Mouse (Mus musculus) liver, embryonic 15.5 days (tissue): ENCODE results near the gene Rgs6. TPM values are rescaled to one million over a fixed set of nuclear protein-coding genes. Genes with fewer than 3 reads are reported as not detected.
A peak's percentile ranks its signal among the peaks of the same experiment; 100 is the strongest.

Experiments used
- ATAC-seq: fragments of 200-750 bp; cut with Nextera tagmentation; 2 replicates; pipeline ENCODE4 v1.8.0; 2017; ENCODE audit warnings: moderate number of reproducible peaks, mild to moderate bottlenecking, moderate library complexity; ENCODE audit not compliant: insufficient read depth
- H3K27ac ChIP-seq: fragments of 300-500 bp; sonication (generic); replicated peaks from 2 replicates; pipeline ENCODE4 v1.5.1; 2015; ENCODE audit warnings: mild to moderate bottlenecking, inconsistent platforms
- H3K27me3 ChIP-seq: fragments of 300-500 bp; sonication (generic); 2 replicates; pipeline ENCODE4 v1.6.1; 2015; ENCODE audit warnings: mild to moderate bottlenecking, inconsistent platforms
- H3K36me3 ChIP-seq: fragments of 300-500 bp; sonication (generic); replicated peaks from 2 replicates; pipeline ENCODE4 v1.6.1; 2015; ENCODE audit warnings: moderate library complexity, mild to moderate bottlenecking, inconsistent platforms
- H3K4me1 ChIP-seq: fragments of 300-500 bp; sonication (generic); replicated peaks from 2 replicates; pipeline ENCODE4 v1.6.1; 2015; ENCODE audit warnings: inconsistent platforms
- H3K4me2 ChIP-seq: fragments of 300-500 bp; sonication (generic); 2 replicates; pipeline ENCODE4 v1.6.1; 2015; ENCODE audit warnings: moderate library complexity, mild to moderate bottlenecking, inconsistent platforms
- H3K4me3 ChIP-seq: fragments of 300-500 bp; sonication (generic); replicated peaks from 2 replicates; pipeline ENCODE4 v1.5.1; 2015; ENCODE audit warnings: mild to moderate bottlenecking, inconsistent platforms
- H3K9ac ChIP-seq: fragments of 300-500 bp; sonication (generic); 2 replicates; pipeline ENCODE4 v1.6.1; 2015; ENCODE audit warnings: moderate library complexity, mild to moderate bottlenecking, inconsistent platforms
- H3K9me3 ChIP-seq: fragments of 300-500 bp; sonication (generic); replicated peaks from 2 replicates; pipeline ENCODE4 v1.6.1; 2016; ENCODE audit warnings: inconsistent platforms
- WGBS: fragments of 180-500 bp; shearing (Covaris S2); methylation state at CpG from one replicate; pipeline ENCODE4 v1.1.7; 2015; ENCODE audit warnings: mixed read lengths; ENCODE audit not compliant: insufficient replicate concordance; 5-methylcytosine and 5-hydroxymethylcytosine counted together
- polyA plus RNA-seq: library from polyadenylated mRNA; unstranded; fragments of >200 nt; fragmentation: Nextera tagmentation; extraction: Ambion mirVana; gene quantifications from 2 replicates; pipeline ENCODE4 v1.2.1, GENCODE M21; 2015

Gene Rgs6
- polyA plus RNA-seq, 1 experiment from 2014 or later, result 0.10 TPM

DNA sequence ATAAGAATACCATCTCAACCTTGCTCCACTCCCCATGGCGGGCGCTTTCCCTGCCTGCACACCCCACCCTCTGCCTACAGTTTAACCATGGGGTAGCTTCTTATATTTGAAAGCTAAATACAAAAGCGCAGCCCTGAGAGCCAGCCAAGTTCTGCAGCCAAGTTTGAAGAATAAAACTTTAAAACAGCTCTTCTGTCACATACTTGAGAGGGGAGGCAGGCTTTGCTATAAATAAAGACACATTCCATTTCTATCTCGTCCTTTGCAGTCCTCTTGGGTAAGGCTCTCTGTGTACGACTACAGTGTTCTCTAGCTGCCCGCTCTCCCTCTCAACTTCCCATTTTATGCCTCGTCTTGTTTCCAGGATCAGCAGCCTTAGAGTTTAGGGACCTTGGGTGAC is 76.5 kb downstream of the Rgs6 start:
- no peak overlapping the region for H3K27ac ChIP-seq
- no peak overlapping the region for H3K4me2 ChIP-seq
- H3K9ac ChIP-seq, result no peak overlapping the region
- H3K9me3 ChIP-seq, result no peaks in the 10 kb centered on the region
- no peaks in the 10 kb centered on the region for H3K27me3 ChIP-seq
- 57% methylated on average over 7 of the region's 7 CpGs for WGBS
- ATAC-seq, result no peak
- H3K36me3 ChIP-seq, result no peaks in the 10 kb centered on the region
- H3K4me3 ChIP-seq, result no peak overlapping the region
- no peaks in the 10 kb centered on the region for H3K4me1 ChIP-seq

DNA sequence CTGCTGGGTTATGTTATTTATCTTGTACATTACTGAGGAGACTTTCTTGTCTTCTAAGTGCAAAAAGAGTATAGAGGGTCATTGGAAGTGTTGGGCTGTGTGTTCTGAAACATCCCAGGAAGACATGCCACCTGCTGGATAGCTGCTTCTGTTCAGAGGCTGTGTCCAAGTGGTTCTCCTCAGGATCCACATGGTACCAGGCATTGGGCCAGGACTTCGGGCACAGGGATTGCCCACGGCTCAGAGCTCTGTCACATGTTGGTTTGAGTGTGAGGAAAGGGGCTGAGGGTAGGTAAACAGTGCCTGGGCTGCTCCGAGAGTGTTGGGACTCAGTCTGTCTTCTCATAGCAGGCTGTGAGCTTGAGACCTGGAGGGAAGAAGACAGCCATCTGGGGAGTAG is 79.3 kb downstream of the Rgs6 start:
- Histone ChIP-seq H3K4me3 (no peak overlapping the region), H3K27me3 (no peaks in the 10 kb centered on the region), H3K36me3 (no peaks in the 10 kb centered on the region), H3K27ac (no peak overlapping the region), H3K9me3 (no peaks in the 10 kb centered on the region), H3K9ac (no peak overlapping the region), H3K4me2 (no peak overlapping the region), H3K4me1 (no peaks in the 10 kb centered on the region)
- no peak for ATAC-seq
- WGBS, result 59% methylated on average over 3 of the region's 3 CpGs

DNA sequence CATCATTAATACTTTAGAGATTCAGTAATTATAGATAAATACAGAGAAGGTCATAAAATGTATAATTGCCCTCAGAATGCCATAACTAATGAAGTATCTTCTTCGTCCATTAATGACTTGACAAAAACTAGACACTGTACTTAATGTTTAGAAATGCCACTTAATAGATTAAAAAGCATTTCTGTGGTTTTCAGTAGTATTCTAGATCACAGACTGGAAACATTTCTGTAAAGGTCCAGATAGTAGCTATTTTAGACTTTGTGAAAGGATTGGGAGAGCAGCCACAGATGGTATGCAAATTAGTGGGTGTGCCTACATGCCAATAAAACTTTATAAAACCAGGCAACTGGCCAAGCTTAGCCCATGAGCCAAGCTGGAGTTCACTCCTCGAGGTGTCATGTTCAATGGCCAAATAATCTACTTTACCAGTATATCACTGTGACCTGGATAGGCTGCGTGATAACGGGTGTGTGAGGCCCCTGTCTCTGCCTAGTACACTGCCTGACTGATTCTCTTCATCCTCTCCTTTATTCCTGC is 82.2 kb downstream of the Rgs6 start:
- ATAC-seq, result no peak
- Histone ChIP-seq H3K4me1 (no peaks in the 10 kb centered on the region), H3K36me3 (no peaks in the 10 kb centered on the region)

DNA sequence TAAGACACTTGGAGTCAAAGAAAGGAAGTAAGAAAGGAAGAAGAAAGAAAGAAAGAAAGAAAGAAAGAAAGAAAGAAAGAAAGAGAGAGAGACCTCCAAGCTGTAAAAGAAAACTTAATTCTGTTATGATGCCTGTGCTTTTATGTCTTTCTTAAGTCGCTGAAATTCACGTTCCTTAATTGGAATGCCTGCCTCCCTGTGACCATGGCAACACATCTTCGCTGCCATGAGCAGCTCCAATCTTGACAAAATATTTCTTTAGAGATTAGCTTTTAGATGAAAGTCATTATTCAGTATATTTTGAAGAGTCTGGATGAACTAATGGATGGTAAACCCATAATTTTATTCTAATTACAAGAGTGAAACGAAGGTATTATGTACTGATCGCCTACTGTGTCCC is 83.5 kb downstream of the Rgs6 start:
- H3K9me3 ChIP-seq, result no peaks in the 10 kb centered on the region
- no peak overlapping the region for H3K4me3 ChIP-seq
- no peaks in the 10 kb centered on the region for H3K27me3 ChIP-seq
- ATAC-seq, result no peak
- H3K4me2 ChIP-seq, result no peak overlapping the region
- H3K9ac ChIP-seq, result no peak overlapping the region
- no peaks in the 10 kb centered on the region for H3K4me1 ChIP-seq
- WGBS, result 77% methylated on average over 5 of the region's 5 CpGs
- H3K27ac ChIP-seq, result no peak overlapping the region
- no peaks in the 10 kb centered on the region for H3K36me3 ChIP-seq

More for the DNA sequence above, 82.2 kb downstream of the Rgs6 start:
- no peak overlapping the region for H3K9ac ChIP-seq
- H3K4me3 ChIP-seq, result no peak overlapping the region
- H3K4me2 ChIP-seq, result no peak overlapping the region
- no peak overlapping the region for H3K27ac ChIP-seq
- 61% methylated on average over 4 of the region's 4 CpGs for WGBS
- H3K9me3 ChIP-seq, result no peaks in the 10 kb centered on the region
- no peaks in the 10 kb centered on the region for H3K27me3 ChIP-seq

DNA sequence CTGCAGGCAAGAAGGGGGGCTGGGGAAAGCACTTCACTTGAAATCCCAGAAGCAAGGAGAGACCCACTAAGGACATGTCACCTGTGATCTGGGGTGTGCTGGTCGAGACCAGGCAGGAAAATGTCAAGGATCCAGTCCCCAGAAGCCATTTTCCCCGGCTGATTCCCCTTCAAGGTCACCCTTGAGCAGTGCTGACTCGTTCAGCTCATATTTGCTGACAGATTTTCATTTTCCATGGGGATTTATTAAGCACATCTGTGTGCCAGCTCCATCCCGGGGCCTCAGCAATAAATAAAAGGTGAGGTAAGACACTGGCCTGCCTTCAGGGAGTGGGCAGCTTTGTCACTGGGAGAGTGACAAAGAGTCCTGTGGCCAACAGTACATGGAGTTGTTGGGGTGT is 87.0 kb downstream of the Rgs6 start:
- Histone ChIP-seq H3K4me3 (no peak overlapping the region), H3K4me2 (no peak overlapping the region)
- ATAC-seq, result no peak

DNA sequence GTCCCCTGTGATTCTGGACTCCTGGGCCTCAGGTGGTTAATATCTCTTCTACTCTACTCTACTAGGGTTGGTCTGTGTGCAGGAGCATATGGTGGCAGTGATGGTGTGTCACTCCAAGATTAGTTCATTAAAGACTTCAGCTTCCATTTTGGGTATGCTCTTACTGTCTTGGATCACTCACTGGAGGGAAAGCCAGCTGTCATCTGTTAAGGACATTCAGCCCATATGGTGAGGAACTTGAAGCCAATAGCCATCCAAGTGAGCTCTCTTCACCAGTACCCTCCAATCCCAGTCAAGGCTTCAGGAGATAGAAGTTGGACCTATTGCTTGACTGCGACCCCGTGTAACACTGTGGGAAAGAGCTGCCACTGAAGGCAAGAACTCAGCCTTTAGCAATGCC is 98.9 kb downstream of the Rgs6 start:
- H3K9ac ChIP-seq, result no peak overlapping the region
- H3K9me3 ChIP-seq, result no peaks in the 10 kb centered on the region
- WGBS, result 53% methylated on average over 2 of the region's 2 CpGs
- no peak for ATAC-seq
- H3K4me1 ChIP-seq, result no peaks in the 10 kb centered on the region
- no peak overlapping the region for H3K4me2 ChIP-seq
- H3K36me3 ChIP-seq, result no peaks in the 10 kb centered on the region
- no peak overlapping the region for H3K4me3 ChIP-seq
- H3K27ac ChIP-seq, result no peak overlapping the region
- H3K27me3 ChIP-seq, result no peaks in the 10 kb centered on the region

More for the DNA sequence above, 87.0 kb downstream of the Rgs6 start:
- H3K9ac ChIP-seq, result no peak overlapping the region
- no peaks in the 10 kb centered on the region for H3K27me3 ChIP-seq
- no peak overlapping the region for H3K27ac ChIP-seq
- H3K4me1 ChIP-seq, result no peaks in the 10 kb centered on the region
- WGBS, result 43% methylated on average over 4 of the region's 4 CpGs
- no peaks in the 10 kb centered on the region for H3K9me3 ChIP-seq
- H3K36me3 ChIP-seq, result no peaks in the 10 kb centered on the region

DNA sequence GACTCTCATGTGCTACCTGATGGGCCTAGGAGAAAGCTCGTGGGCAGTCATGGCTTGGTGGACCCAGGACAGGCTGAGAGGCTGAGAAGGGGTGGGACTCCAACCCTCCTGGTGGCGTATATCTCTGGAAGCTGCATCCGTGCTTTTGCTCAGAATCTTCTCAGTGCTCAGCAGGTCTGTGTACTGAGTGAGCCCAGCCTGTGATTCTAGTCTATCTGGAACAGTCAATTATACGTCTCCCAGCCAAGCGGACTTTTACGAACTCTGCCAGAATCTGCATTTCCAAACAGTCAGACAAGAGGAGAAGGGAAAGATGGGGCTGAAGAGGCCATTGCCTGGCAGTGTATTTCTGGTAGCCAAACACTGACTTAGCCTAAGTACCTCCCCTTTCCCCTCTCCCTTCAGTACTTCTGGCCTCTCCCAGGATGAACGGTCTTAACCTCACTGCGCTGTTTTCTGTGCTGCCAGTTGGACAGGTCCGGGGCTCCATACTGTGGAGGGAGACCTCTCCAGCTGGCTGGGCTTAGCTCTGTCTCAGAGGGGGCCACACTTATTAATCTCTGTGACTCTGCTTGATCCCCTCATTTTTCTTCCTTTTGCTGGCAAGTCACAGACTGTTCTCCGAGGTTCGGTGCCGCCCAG is 110.9 kb downstream of the Rgs6 start:
- no peaks in the 10 kb centered on the region for H3K27me3 ChIP-seq
- no peak overlapping the region for H3K4me3 ChIP-seq
- no peak overlapping the region for H3K9ac ChIP-seq
- peaks cover 14% of the 10 kb centered on the region for H3K4me1 ChIP-seq
- H3K27ac ChIP-seq, result no peak overlapping the region
- WGBS, result 73% methylated on average over 12 of the region's 12 CpGs
- H3K36me3 ChIP-seq, result no peaks in the 10 kb centered on the region
- ATAC-seq, result no peak
- H3K4me2 ChIP-seq, result no peak overlapping the region
- no peaks in the 10 kb centered on the region for H3K9me3 ChIP-seq

DNA sequence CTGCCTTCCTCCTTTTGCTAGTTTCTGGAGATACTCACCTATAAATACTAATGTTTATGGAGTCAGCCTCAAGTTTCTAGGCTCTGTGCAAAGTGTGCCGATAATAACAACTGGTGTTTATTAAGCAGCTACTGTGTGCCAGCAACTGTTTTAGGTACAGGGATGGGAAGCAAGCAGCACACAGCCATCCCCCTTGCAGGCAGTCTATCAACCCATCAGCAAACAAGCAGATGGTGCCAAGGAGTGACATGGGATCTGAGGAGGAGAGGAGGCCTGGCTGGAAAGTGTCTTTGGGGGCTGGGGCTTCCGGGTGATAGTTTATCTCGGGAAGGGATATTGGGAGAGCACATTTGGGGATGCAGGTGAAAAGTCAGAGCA is 111.4 kb downstream of the Rgs6 start:
- no peaks in the 10 kb centered on the region for H3K9me3 ChIP-seq
- no peak for ATAC-seq
- H3K4me3 ChIP-seq, result no peak overlapping the region
- no peaks in the 10 kb centered on the region for H3K27me3 ChIP-seq
- peaks cover 14% of the 10 kb centered on the region for H3K4me1 ChIP-seq
- H3K4me2 ChIP-seq, result no peak overlapping the region
- no peak overlapping the region for H3K9ac ChIP-seq
- H3K27ac ChIP-seq, result no peak overlapping the region
- H3K36me3 ChIP-seq, result no peaks in the 10 kb centered on the region
- WGBS, result 74% methylated on average over 3 of the region's 3 CpGs

DNA sequence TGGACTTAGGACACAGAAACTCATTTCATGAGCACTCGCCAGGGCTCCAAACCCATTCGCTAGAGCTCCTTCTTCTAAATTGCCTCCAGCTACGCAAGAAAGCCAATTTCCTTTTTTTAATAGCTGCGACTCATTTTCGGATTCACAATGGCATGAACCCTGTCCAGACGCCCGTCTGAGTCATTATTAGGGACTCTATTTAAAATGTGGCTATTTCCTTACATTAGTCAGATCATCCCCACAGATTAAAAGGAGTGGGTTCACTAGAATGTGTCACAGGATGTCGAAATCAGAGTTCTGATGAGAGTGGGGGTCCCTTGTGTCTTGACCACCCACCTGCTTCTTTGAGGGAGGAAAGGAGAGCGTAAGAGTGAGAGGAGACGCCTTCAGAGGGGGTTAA is 112.1 kb downstream of the Rgs6 start:
- no peak overlapping the region; the same call in 1 of the 2 replicates for H3K4me2 ChIP-seq
- no peak overlapping the region for H3K4me3 ChIP-seq
- no peak for ATAC-seq
- H3K9me3 ChIP-seq, result no peaks in the 10 kb centered on the region
- no peak overlapping the region for H3K9ac ChIP-seq
- H3K27ac ChIP-seq, result no peak overlapping the region
- H3K27me3 ChIP-seq, result no peaks in the 10 kb centered on the region
- no peaks in the 10 kb centered on the region for H3K36me3 ChIP-seq
- H3K4me1 ChIP-seq, result peaks cover 14% of the 10 kb centered on the region
- WGBS, result 67% methylated on average over 10 of the region's 10 CpGs

DNA sequence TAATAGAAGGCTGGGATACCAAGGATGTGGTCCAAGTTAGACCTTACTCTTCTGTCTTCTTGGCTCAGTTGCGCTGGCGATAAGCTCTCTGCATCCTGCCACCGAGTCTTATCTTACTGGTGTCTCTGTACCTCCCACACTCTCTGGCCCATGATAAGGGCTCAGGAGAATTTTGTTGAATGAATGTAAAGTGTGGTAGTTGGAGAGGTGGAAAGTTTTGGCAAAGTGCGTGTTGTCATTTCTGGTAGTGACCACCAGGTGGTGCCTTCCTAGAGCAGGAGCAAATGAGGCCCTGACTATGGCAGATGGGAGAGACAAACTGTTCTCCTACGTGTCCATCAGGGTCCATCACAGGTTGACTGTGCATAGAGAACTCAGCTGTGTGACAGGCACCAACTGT is 112.7 kb downstream of the Rgs6 start:
- no peaks in the 10 kb centered on the region for H3K27me3 ChIP-seq
- H3K27ac ChIP-seq, result no peak overlapping the region
- 15% methylated on average over 5 of the region's 5 CpGs for WGBS
- peaks cover 14% of the 10 kb centered on the region for H3K4me1 ChIP-seq
- no peak overlapping the region; the same call in 1 of the 2 replicates for H3K4me2 ChIP-seq
- no peak overlapping the region for H3K9ac ChIP-seq
- ATAC-seq, result peak; percentile 82
- H3K4me3 ChIP-seq, result no peak overlapping the region
- no peaks in the 10 kb centered on the region for H3K36me3 ChIP-seq
- no peaks in the 10 kb centered on the region for H3K9me3 ChIP-seq

DNA sequence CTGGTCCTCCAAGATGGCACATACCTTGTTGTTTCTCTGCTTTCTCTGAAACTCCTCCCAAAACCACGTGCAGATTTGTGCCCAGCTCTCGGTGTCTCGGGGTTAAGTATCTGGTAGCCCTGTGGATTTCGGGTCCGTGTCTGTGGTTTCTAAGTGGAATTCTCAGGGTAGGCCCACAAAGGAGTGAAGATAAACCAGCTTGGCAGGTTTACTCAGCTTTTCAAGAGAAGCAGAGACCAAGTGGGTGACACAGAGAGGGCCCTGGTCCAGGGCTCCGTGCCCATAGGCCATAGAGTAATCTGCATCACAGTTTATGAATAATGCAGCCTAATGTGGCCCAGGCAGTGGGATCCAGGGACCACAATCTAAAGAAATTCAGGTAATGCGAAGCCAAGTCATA is 113.3 kb downstream of the Rgs6 start:
- Histone ChIP-seq H3K36me3 (no peaks in the 10 kb centered on the region), H3K27me3 (no peaks in the 10 kb centered on the region), H3K9ac (no peak overlapping the region), H3K4me3 (no peak overlapping the region), H3K4me1 (peaks cover 14% of the 10 kb centered on the region), H3K9me3 (no peaks in the 10 kb centered on the region), H3K4me2 (no peak overlapping the region), H3K27ac (no peak overlapping the region)
- ATAC-seq, result no peak
- WGBS, result 54% methylated on average over 7 of the region's 7 CpGs

DNA sequence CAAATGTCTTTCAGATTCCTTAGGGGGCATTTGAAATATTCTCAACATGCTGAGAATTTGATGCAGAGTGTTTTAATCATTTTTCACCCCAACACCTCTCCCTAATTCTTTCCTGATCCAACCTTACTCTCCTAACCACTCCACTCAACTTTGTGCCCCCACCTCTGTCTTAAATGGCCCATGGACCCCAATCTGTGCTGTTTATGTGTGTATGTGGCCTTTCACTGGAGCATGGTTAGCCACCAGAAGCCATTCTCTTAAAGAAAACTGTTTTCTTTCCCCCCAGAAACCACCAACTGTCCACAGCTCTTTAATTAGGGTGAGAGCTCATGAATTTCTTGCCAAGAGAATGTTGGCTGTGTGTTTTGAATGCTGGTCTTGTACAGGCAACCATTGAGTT is 122.3 kb downstream of the Rgs6 start:
- H3K4me2 ChIP-seq, result no peak overlapping the region
- no peak overlapping the region for H3K9ac ChIP-seq
- H3K4me3 ChIP-seq, result no peak overlapping the region
- no peaks in the 10 kb centered on the region for H3K4me1 ChIP-seq
- no peaks in the 10 kb centered on the region for H3K9me3 ChIP-seq
- no peak overlapping the region for H3K27ac ChIP-seq
- H3K27me3 ChIP-seq, result no peaks in the 10 kb centered on the region
- no peak for ATAC-seq
- no peaks in the 10 kb centered on the region for H3K36me3 ChIP-seq
